Mouse (Mus musculus) megakaryocyte, adult 5-6 weeks (primary cell): ENCODE results near the gene Sigmar1. TPM values are rescaled to one million over a fixed set of nuclear protein-coding genes. Genes with fewer than 3 reads are reported as not detected.

Source experiments
- total RNA-seq, 2 experiments: library from RNA; stranded (forward) in 1 of 2; stranded (reverse) in 1 of 2; fragments of 153-499, 151-499 nt in 1 of 2; fragments of 221-1000, 200-1000 nt in 1 of 2; gene quantifications; 2 replicates each; pipeline versions ENCODE4 v1.2.3 to v1.2.4; 2015 to 2017

Gene Sigmar1
- total RNA-seq, 2 experiments from 2014 or later = 66.2 to 70.0 TPM

Other genes starting within 250 kb of the Sigmar1 start
- not detected in 2 replicates for gene 1110017D15Rik, start 238.8 kb downstream of the Sigmar1 start, total RNA-seq (2015)
- not detected in 2 replicates for gene 1110017D15Rik, start 238.8 kb downstream of the Sigmar1 start, total RNA-seq (2017)
- gene Fam219a, start 186.6 kb downstream of the Sigmar1 start, total RNA-seq (2015) = 6.1 and 8.9 TPM in 2 replicates
- 1.7 and 3.1 TPM in 2 replicates for gene Fam219a, start 186.6 kb downstream of the Sigmar1 start, total RNA-seq (2017)
- gene Dnaic1, start 186.4 kb downstream of the Sigmar1 start, total RNA-seq (2015) = not detected in 2 replicates
- gene Dnaic1, start 186.4 kb downstream of the Sigmar1 start, total RNA-seq (2017) = not detected in 2 replicates
- not detected in 2 replicates for gene Enho, start 115.8 kb downstream of the Sigmar1 start, total RNA-seq (2015)
- gene Enho, start 115.8 kb downstream of the Sigmar1 start, total RNA-seq (2017) = not detected in 2 replicates
- not detected in 2 replicates for gene Cntfr, start 59.1 kb downstream of the Sigmar1 start, total RNA-seq (2015)
- not detected in 2 replicates for gene Cntfr, start 59.1 kb downstream of the Sigmar1 start, total RNA-seq (2017)
- 12.9 and 13.4 TPM in 2 replicates for gene Il11ra1, start 56.2 kb downstream of the Sigmar1 start, total RNA-seq (2015)
- 50.2 and 52.1 TPM in 2 replicates for gene Il11ra1, start 56.2 kb downstream of the Sigmar1 start, total RNA-seq (2017)
- 15.8 and 18.2 TPM in 2 replicates for gene Rpp25l, start 42.6 kb downstream of the Sigmar1 start, total RNA-seq (2015)
- gene Rpp25l, start 42.6 kb downstream of the Sigmar1 start, total RNA-seq (2017) = 15.5 and 26.2 TPM in 2 replicates
- 80.5 and 92.2 TPM in 2 replicates for gene Dctn3, start 33.0 kb downstream of the Sigmar1 start, total RNA-seq (2015)
- gene Dctn3, start 33.0 kb downstream of the Sigmar1 start, total RNA-seq (2017) = 73.5 and 100 TPM in 2 replicates
- not detected in 2 replicates for gene Arid3c, start 25.0 kb downstream of the Sigmar1 start, total RNA-seq (2015)
- gene Arid3c, start 25.0 kb downstream of the Sigmar1 start, total RNA-seq (2017) = not detected in 2 replicates
- 20.4 and 21.7 TPM in 2 replicates for gene Galt, start 929 bp downstream of the Sigmar1 start, total RNA-seq (2015)
- gene Galt, start 929 bp downstream of the Sigmar1 start, total RNA-seq (2017) = 18.7 and 24.3 TPM in 2 replicates
- gene Ccl27a, start 18.1 kb upstream of the Sigmar1 start, total RNA-seq (2015) = 6.1 and 7.1 TPM in 2 replicates
- 4.4 and 5.2 TPM in 2 replicates for gene Ccl27a, start 18.1 kb upstream of the Sigmar1 start, total RNA-seq (2017)
- not detected in 2 replicates for gene Gm21541, start 147.5 kb upstream of the Sigmar1 start, total RNA-seq (2015)
- gene Gm21541, start 147.5 kb upstream of the Sigmar1 start, total RNA-seq (2017) = not detected in 2 replicates
- gene Gm20878, start 185.4 kb upstream of the Sigmar1 start, total RNA-seq (2015) = not detected in 2 replicates
- 0.44 TPM in 1 of 2 replicates, not detected in the other for gene Gm20878, start 185.4 kb upstream of the Sigmar1 start, total RNA-seq (2017)
- gene Fam205a4, start 209.9 kb upstream of the Sigmar1 start, total RNA-seq (2015) = not detected in 2 replicates
- not detected in 2 replicates for gene Fam205a4, start 209.9 kb upstream of the Sigmar1 start, total RNA-seq (2017)